Mouse (Mus musculus): Measurements from ENCODE around the gene Faah.

DNA sequence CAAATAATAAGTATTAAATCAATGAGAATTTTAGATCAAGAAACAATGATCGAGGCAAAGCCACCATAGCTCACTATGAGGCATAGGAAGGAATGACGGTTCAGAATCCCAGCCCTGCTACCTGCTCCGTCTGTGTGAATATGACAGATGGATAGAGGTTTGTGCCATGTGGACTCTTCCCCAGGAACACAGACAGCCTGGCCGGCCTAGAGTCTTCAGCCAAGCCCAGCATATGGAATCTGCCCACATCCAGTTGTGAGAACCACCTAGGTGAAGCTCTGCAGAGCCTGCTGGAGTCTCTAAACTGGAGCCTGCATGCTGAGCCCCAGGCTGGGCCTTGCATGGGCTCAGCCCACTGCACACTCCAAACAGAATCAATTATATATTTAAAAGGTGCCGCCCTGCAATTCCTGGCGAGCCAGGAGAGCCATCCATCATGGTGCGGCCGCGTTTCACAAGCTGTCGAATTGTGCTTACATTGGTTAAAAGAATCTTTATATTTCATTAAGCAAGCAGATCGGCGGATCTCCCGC lies 86.1 kb downstream of the Faah start:
- TF ChIP-seq CTCF (IDR thresholded peaks at IDR 0.05; ENCODE audit: borderline replicate concordance, extremely low read depth, insufficient read depth, insufficient read length), result no peak
- TF ChIP-seq POLR2A (IDR thresholded peaks at IDR 0.05; ENCODE audit: borderline replicate concordance, extremely low read depth, insufficient read depth, insufficient read length, poor library complexity, severe bottlenecking), result no peak
